8 mouse cellular contexts compared by ENCODE assay signal in the genomic region with DNA sequence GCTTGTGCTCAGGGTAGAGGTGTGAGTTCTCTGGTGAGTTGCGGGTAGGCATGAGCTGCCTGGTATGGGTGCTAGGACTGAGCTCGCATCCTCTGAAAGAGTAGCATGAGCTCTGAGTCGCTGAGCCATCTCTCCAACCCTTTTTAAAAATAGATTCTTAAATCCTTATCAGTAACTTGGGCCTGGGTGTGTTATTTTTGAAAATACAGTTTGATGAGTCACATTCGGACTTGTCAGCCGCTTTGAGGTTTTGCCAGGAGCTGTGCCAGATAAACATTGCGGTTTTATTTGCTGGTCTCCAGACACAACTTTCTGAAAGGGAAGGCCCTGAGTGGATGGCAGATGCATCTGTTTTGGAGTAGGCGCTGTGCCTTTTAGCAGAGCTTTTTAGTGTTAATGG. TPM values are rescaled to one million over a fixed set of nuclear protein-coding genes. Genes with fewer than 3 reads are reported as not detected.
DNase-seq lines count a peak whose midpoint lies in the region; ATAC-seq lines count a peak whose summit lies in the region.

No protein-coding gene starts in this region.

- H3K9ac ChIP-seq in forebrain, embryonic 12.5 days, result no peak overlapping the region

- H3K27ac ChIP-seq in forebrain, embryonic 12.5 days, result no peak overlapping the region

- no peaks in the 10 kb centered on the region for H3K9me3 ChIP-seq in forebrain, embryonic 12.5 days

- peak; percentile 53 for DNase-seq in ovary, postnatal 36 days (ENCODE audit: low spot score)
- no peak for DNase-seq in ovary, postnatal 14 days (ENCODE audit: low spot score)
- DNase-seq in brain, adult 2 months (ENCODE audit: low read depth, low spot score), result peak; percentile 83
- DNase-seq in heart, postnatal 10 days, result peak; percentile 84 to 87
- peak; percentile 78 for DNase-seq in lung, postnatal 10 days

- no peak overlapping the region for H3K4me3 ChIP-seq in forebrain, embryonic 12.5 days (replicated peaks)

- H3K36me3 ChIP-seq in forebrain, embryonic 12.5 days (replicated peaks), result peaks cover 7% of the 10 kb centered on the region

- intact Hi-C loops in heart, postnatal 10 days (cut with DNase I), result loop anchor here (10.0 kb wide), 2 partner anchors 118 to 278 kb away; a partner anchor contains a TSS

- H3K4me1 ChIP-seq in forebrain, embryonic 12.5 days, result peaks cover 24% of the 10 kb centered on the region

- no peaks in the 10 kb centered on the region for H3K27me3 ChIP-seq in forebrain, embryonic 12.5 days

- ATAC-seq in inflammation-experienced regulatory T-cells, adult 6 months, result no peak
- ATAC-seq in forebrain, embryonic 12.5 days (ENCODE audit: low FRiP score), result no peak
- no peak for ATAC-seq in CD4-positive, CD25-positive, alpha-beta regulatory T cell, adult 4 months

- no peak overlapping the region for H3K4me2 ChIP-seq in forebrain, embryonic 12.5 days

- WGBS in forebrain, embryonic 12.5 days, result 93% methylated on average over 7 of the region's 7 CpGs

RNA-seq across cellular contexts. Expression of a gene that starts 51.2 kb away (rescaled TPM):
- total RNA-seq in heart, postnatal 10 days (2021), result under 1 TPM; 0.12 TPM
- polyA plus RNA-seq in inflammation-experienced regulatory T-cells, adult 6 months (2017; shearing (Covaris generic)), result under 1 TPM in 1 of 3 experiments, not detected in 2; 0.19 TPM
- 0.09 and 0.14 TPM in 2 replicates for polyA plus RNA-seq in forebrain, embryonic 12.5 days (2016; fragmentation: Nextera tagmentation; extraction: Ambion mirVana)
- under 1 TPM in 1 of 2 experiments, not detected in 1; 0.15 TPM for polyA plus RNA-seq in CD4-positive, CD25-positive, alpha-beta regulatory T cell, adult 4 months (2017; shearing (Covaris generic))
